Mouse (Mus musculus) left cerebral cortex, adult 2 months (tissue): Measurements from ENCODE around the gene Hps6. TPM values are rescaled to one million over a fixed set of nuclear protein-coding genes. Genes with fewer than 3 reads are reported as not detected.
A peak's percentile ranks its signal among the peaks of the same experiment; 100 is the strongest.

Experiments
- DNase-seq, 2 experiments: peaks; one replicate each; pipeline ENCODE4 v3.0.0; 2021 to 2022; ENCODE audit warnings: low spot score in 2 of 2, mixed read lengths in 1 of 2; ENCODE audit errors: extremely low spot score in 1 of 2
- H3K27ac ChIP-seq: fragments of 200-600 bp; 2 replicates; pipeline ENCODE4 v1.8.1; 2022
- H3K4me3 ChIP-seq: fragments of 200-600 bp; 2 replicates; pipeline ENCODE4 v1.8.1; 2022
- CTCF ChIP-seq: fragments of 200-600 bp; IDR thresholded peaks from 2 replicates; pipeline ENCODE4 v1.8.1; 2022; ENCODE audit warnings: antibody characterized with exemption, mild to moderate bottlenecking, moderate library complexity
- intact Hi-C: fragments of 180-260 bp; cut with DNase I; formaldehyde crosslinking; loops from one replicate; pipeline ENCODE4 v1.15.1; 2025
- total RNA-seq, 2 experiments: library from RNA; stranded (reverse); gene quantifications; 2 replicates each; pipeline ENCODE4 v1.2.3; 2021

Gene Hps6
- total RNA-seq, 2 experiments from 2014 or later, result 6.0 to 7.4 TPM

- Histone ChIP-seq H3K27ac (peak overlapping the region; percentile 97; the same call in 1 of the 2 replicates), H3K4me3 (peak overlapping the region; percentile 69)
- no peak for DNase-seq
- TF ChIP-seq CTCF, result no peak
- intact Hi-C loops, result loop anchor here (1.0 to 2.0 kb wide), 3 partner anchors 40 to 76 kb away; partner anchors contain the start of gene Nolc1
These were observed 4.6 kb upstream of the Hps6 start for GRCm38 (mm10) chr19:45998694-45999217.

- H3K27ac ChIP-seq, result no peak overlapping the region
- H3K4me3 ChIP-seq, result no peak overlapping the region
- no peak for DNase-seq
- TF ChIP-seq CTCF, result no peak
- intact Hi-C loops, result loop anchor here (2.0 kb wide), 2 partner anchors 39 to 75 kb away; partner anchors contain the start of gene Nolc1
These were observed 3.9 kb upstream of the Hps6 start for GRCm38 (mm10) chr19:45999378-45999777.

- Histone ChIP-seq H3K4me3 (no peak overlapping the region), H3K27ac (no peak overlapping the region)
- no peak for DNase-seq
- TF ChIP-seq CTCF, result no peak
- intact Hi-C loops, result no loop called here
These were observed 1.0 kb upstream of the Hps6 start for GRCm38 (mm10) chr19:46002279-46002678.

- Histone ChIP-seq H3K27ac (no peak overlapping the region), H3K4me3 (no peak overlapping the region)
- intact Hi-C loops, result no loop called here
- DNase-seq, result no peak
- no peak for TF ChIP-seq CTCF
These were observed 1.6 kb downstream of the Hps6 start for GRCm38 (mm10) chr19:46004814-46005466.

GRCm38 (mm10) chr19:46005680-46006079, 2.4 kb downstream of the Hps6 start:
- no peak for DNase-seq
- H3K27ac ChIP-seq, result no peak overlapping the region
- intact Hi-C loops, result no loop called here
- TF ChIP-seq CTCF, result no peak
- no peak overlapping the region for H3K4me3 ChIP-seq

GRCm38 (mm10) chr19:46014572-46015178, 11.4 kb downstream of the Hps6 start:
- Histone ChIP-seq H3K27ac (no peak overlapping the region), H3K4me3 (no peak overlapping the region)
- DNase-seq, result peak; percentile 81 to 85
- peak; percentile 98 for TF ChIP-seq CTCF
- intact Hi-C loops, result loop anchor here (2.0 to 10.0 kb wide), 2 partner anchors 202 to 440 kb away; no protein-coding TSS in a partner anchor

- Histone ChIP-seq H3K27ac (no peak overlapping the region), H3K4me3 (no peak overlapping the region)
- no peak for DNase-seq
- intact Hi-C loops, result loop anchor here (10.0 kb wide), 1 partner anchor 441 kb away; no protein-coding TSS in a partner anchor
- TF ChIP-seq CTCF, result no peak
These were observed 12.7 kb downstream of the Hps6 start for GRCm38 (mm10) chr19:46016023-46016422.

- Histone ChIP-seq H3K27ac (no peak overlapping the region), H3K4me3 (no peak overlapping the region)
- DNase-seq, result no peak
- intact Hi-C loops, result no loop called here
- no peak for TF ChIP-seq CTCF
These were observed 21.7 kb downstream of the Hps6 start for GRCm38 (mm10) chr19:46024959-46025358.

- no peak for DNase-seq
- intact Hi-C loops, result no loop called here
- no peak for TF ChIP-seq CTCF
- Histone ChIP-seq H3K27ac (no peak overlapping the region), H3K4me3 (no peak overlapping the region)
These were observed 23.3 kb downstream of the Hps6 start for GRCm38 (mm10) chr19:46026567-46026966.

GRCm38 (mm10) chr19:46028747-46029320, 25.5 kb downstream of the Hps6 start:
- intact Hi-C loops, result no loop called here
- no peak for DNase-seq
- no peak overlapping the region for H3K27ac ChIP-seq
- TF ChIP-seq CTCF, result peak; percentile 21
- H3K4me3 ChIP-seq, result no peak overlapping the region

GRCm38 (mm10) chr19:46029652-46030051, 26.3 kb downstream of the Hps6 start:
- intact Hi-C loops, result no loop called here
- no peak for DNase-seq
- Histone ChIP-seq H3K4me3 (no peak overlapping the region), H3K27ac (no peak overlapping the region)
- TF ChIP-seq CTCF, result no peak
